Mouse (Mus musculus) neural tube, embryonic 15.5 days (tissue): ENCODE data around the gene Rpl36. TPM values are rescaled to one million over a fixed set of nuclear protein-coding genes. Genes with fewer than 3 reads are reported as not detected.
A peak's percentile ranks its signal among the peaks of the same experiment; 100 is the strongest.

Source experiments
- ATAC-seq: fragments of 200-750 bp; cut with Nextera tagmentation; 2 replicates; pipeline ENCODE4 v1.8.0; 2017; ENCODE audit warnings: mild to moderate bottlenecking, moderate TSS enrichment, moderate library complexity; ENCODE audit not compliant: low FRiP score
- H3K27ac ChIP-seq: fragments of 300-500 bp; sonication (generic); replicated peaks from 2 replicates; pipeline ENCODE4 v1.5.1; 2015; ENCODE audit warnings: mild to moderate bottlenecking, inconsistent platforms
- H3K27me3 ChIP-seq: fragments of 300-500 bp; sonication (generic); replicated peaks from 2 replicates; pipeline ENCODE4 v1.6.1; 2015; ENCODE audit warnings: inconsistent platforms
- H3K36me3 ChIP-seq: fragments of 300-500 bp; sonication (generic); 2 replicates; pipeline ENCODE4 v1.6.1; 2015; ENCODE audit warnings: inconsistent platforms
- H3K4me1 ChIP-seq: fragments of 300-500 bp; sonication (generic); 2 replicates; pipeline ENCODE4 v1.6.1; 2015; ENCODE audit warnings: inconsistent platforms
- H3K4me2 ChIP-seq: fragments of 300-500 bp; sonication (generic); 2 replicates; pipeline ENCODE4 v1.6.1; 2015; ENCODE audit warnings: inconsistent platforms, mild to moderate bottlenecking, moderate library complexity
- H3K4me3 ChIP-seq: fragments of 300-500 bp; sonication (generic); replicated peaks from 2 replicates; pipeline ENCODE4 v1.5.1; 2015; ENCODE audit warnings: mild to moderate bottlenecking, inconsistent platforms
- H3K9ac ChIP-seq: fragments of 300-500 bp; sonication (generic); replicated peaks from 2 replicates; pipeline ENCODE4 v1.6.1; 2015; ENCODE audit warnings: mild to moderate bottlenecking, inconsistent platforms
- H3K9me3 ChIP-seq: fragments of 300-500 bp; sonication (generic); replicated peaks from 2 replicates; pipeline ENCODE4 v1.6.1; 2016; ENCODE audit warnings: inconsistent platforms
- WGBS: fragments of 180-500 bp; shearing (Covaris S2); methylation state at CpG from one replicate; pipeline ENCODE4 v1.1.7; 2015; ENCODE audit warnings: mixed read lengths; 5-methylcytosine and 5-hydroxymethylcytosine counted together
- polyA plus RNA-seq: library from polyadenylated mRNA; unstranded; fragments of >200 nt; fragmentation: Nextera tagmentation; extraction: Ambion mirVana; gene quantifications from 2 replicates; pipeline ENCODE4 v1.2.1, GENCODE M21; 2015

Gene Rpl36
- polyA plus RNA-seq = 1,028 and 1,172 TPM in 2 replicates

DNA sequence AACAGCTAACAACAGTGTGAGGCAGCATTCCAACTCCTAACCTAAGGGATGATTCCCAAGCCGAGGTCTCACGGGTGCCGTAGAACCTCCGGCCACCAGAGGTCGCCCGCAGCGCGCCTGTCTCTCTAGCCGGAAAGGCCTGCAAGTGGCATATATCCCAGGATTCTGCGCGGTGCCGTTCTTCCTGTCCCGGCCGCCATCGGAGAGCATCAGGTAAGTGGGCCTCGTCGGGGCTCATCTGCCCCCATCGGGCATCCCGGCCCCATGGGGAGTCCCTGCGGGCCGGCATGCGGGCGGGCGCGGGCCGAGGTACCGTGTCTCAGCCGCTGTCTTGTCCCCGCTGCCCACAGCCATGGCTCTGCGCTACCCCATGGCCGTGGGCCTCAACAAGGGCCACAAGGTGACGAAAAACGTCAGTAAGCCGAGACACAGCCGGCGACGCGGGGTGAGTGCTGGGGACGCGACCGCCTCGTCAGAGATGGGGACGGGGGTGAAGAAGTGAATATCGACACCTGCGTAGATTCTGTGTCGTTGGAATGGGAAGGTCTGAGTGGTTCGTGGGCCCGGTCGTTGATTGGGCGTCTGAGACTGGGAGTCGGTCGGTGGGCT lies at the start of gene Rpl36:
Gene Rpl36, plus strand, starts transcription at position 181 of the 609 bp plus-strand sequence.
- Histone ChIP-seq H3K36me3 (peaks cover 29% of the 10 kb centered on the region), H3K27ac (peak within 1 kb of the TSS; percentile 93), H3K4me2 (peak within 1 kb of the TSS; percentile 68), H3K4me3 (peak within 1 kb of the TSS; percentile 66), H3K27me3 (no peaks in the 10 kb centered on the region), H3K9ac (peak within 1 kb of the TSS; percentile 70), H3K9me3 (no peaks in the 10 kb centered on the region), H3K4me1 (peaks cover 58% of the 10 kb centered on the region)
- ATAC-seq = peak; percentile 61
- under 1% methylated on average over 50 of the region's 52 CpGs for WGBS

DNA sequence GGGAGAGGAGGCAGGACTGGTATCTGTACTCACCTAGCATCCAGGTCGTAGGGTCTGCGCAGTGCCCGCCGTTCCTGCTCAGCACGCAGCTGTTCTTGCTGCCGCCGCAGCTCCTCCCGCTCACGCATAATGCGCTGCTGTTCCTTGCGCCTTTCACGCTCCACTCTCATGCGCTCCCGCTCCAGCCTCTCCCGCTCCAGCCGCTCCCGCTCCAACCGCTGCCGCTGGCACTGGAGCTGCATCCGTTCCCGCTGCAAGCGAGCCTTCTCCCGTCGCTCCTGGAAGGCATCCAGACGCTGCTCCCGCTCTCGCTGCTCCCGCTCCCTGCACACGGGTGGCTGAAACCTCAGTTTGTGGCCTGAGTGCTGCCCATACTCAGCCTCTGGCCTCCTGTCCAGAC lies 46.9 kb upstream of the Rpl36 start:
- ATAC-seq = no peak
- no peak overlapping the region for H3K27ac ChIP-seq
- WGBS = 93% methylated on average over 29 of the region's 29 CpGs

DNA sequence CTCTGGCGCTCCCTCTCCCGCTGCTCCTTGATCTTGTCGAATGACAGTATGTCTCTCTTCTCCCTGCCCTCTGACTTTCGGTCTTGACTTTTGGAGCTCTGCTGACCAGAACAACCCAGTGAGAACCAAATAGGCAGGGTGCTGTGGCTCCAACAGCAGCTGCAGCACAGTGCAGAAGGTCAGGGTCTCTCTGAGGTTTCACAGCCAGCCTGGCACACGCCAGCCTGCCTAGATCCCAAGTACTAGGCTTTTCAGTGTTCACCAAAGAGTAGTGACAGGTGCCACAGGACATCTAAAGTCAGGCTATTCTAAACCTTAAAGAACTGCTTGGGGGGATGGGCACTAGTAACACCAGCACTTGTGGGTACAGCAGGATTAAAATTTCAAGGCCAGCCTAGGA lies 46.3 kb upstream of the Rpl36 start:
- H3K4me2 ChIP-seq = no peak overlapping the region
- H3K9me3 ChIP-seq = no peaks in the 10 kb centered on the region
- H3K9ac ChIP-seq = no peak overlapping the region
- no peaks in the 10 kb centered on the region for H3K4me1 ChIP-seq
- H3K4me3 ChIP-seq = no peak overlapping the region
- no peak for ATAC-seq
- H3K27ac ChIP-seq = no peak overlapping the region
- H3K27me3 ChIP-seq = no peaks in the 10 kb centered on the region
- H3K36me3 ChIP-seq = peaks cover 99% of the 10 kb centered on the region
- WGBS = 91% methylated on average over 5 of the region's 5 CpGs

More for the DNA sequence above, 46.9 kb upstream of the Rpl36 start:
- H3K4me3 ChIP-seq = no peak overlapping the region
- H3K9ac ChIP-seq = no peak overlapping the region
- no peaks in the 10 kb centered on the region for H3K4me1 ChIP-seq
- H3K4me2 ChIP-seq = no peak overlapping the region
- H3K27me3 ChIP-seq = no peaks in the 10 kb centered on the region
- peaks cover 99% of the 10 kb centered on the region for H3K36me3 ChIP-seq
- no peaks in the 10 kb centered on the region for H3K9me3 ChIP-seq

DNA sequence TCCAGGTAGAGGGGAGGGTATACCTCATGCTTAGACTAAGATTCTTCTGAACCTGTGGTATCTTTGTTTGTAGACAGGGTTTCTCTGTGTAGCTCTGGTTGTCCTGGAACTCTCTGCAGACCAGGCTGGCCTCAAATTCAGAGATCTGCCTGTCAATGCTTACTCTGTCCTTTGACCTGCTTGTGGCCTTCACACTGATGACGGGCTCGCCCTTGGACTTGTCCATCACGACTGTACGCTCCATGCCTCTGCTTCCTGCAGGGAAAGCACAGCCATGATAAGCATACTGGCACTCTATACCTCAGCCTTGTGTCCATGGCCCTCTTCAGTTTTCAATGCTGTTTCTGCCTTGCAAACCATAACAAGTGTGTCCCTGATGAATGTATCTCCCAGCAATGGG lies 45.8 kb upstream of the Rpl36 start:
- WGBS = 98% methylated on average over 4 of the region's 4 CpGs
- no peaks in the 10 kb centered on the region for H3K9me3 ChIP-seq
- H3K9ac ChIP-seq = no peak overlapping the region
- peaks cover 99% of the 10 kb centered on the region for H3K36me3 ChIP-seq
- H3K27ac ChIP-seq = no peak overlapping the region
- no peak for ATAC-seq
- no peak overlapping the region for H3K4me3 ChIP-seq
- no peaks in the 10 kb centered on the region for H3K27me3 ChIP-seq
- H3K4me2 ChIP-seq = no peak overlapping the region
- H3K4me1 ChIP-seq = no peaks in the 10 kb centered on the region; the same call in 1 of the 2 replicates

DNA sequence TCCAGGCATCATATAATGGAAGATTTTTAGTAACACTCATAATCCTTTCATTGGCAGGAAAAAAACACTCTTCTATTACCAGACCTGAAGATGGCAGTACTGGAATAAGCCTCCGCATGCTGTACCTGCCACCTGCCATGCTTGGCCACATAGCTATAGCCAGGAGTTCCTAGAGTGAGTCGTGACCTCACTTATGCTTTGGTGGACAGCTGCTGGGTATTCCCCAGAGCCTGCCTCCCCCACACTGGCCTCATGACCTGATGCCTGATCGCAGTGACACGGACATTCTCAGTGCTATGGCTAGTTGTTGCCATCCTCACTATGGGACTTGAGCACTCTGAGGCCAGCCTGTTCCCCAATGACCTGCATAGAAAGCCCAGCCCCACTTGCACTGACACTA lies 42.9 kb upstream of the Rpl36 start:
- no peaks in the 10 kb centered on the region; the same call in 1 of the 2 replicates for H3K4me1 ChIP-seq
- H3K9me3 ChIP-seq = no peaks in the 10 kb centered on the region
- no peaks in the 10 kb centered on the region for H3K27me3 ChIP-seq
- WGBS = 92% methylated on average over 4 of the region's 4 CpGs
- H3K36me3 ChIP-seq = peaks cover 97% of the 10 kb centered on the region
- H3K27ac ChIP-seq = no peak overlapping the region
- no peak overlapping the region for H3K4me3 ChIP-seq
- no peak for ATAC-seq
- H3K4me2 ChIP-seq = no peak overlapping the region
- H3K9ac ChIP-seq = no peak overlapping the region

DNA sequence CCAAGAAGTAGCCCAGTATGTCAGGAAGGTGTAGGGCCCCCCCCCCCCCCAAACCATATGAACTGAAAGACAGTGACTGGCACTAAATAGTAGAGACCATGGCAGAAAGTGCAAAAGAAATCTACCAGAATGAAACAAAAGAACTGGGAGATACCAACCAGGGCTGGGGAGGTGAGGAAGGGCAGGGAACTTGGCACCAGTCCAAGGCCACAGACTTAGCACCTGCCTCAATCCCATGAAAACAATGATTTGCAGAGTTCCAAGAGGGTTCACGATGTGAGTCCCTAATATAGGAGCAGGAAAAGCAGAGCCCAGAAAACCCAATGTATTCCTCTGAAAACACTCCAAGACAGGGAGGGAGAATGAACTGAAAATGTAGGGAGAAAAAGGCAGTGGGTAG lies 41.1 kb upstream of the Rpl36 start:
- Histone ChIP-seq H3K4me1 (no peaks in the 10 kb centered on the region; the same call in 1 of the 2 replicates), H3K36me3 (peaks cover 90% of the 10 kb centered on the region), H3K9ac (no peak overlapping the region), H3K27ac (no peak overlapping the region), H3K4me3 (no peak overlapping the region), H3K4me2 (no peak overlapping the region), H3K9me3 (no peaks in the 10 kb centered on the region), H3K27me3 (no peaks in the 10 kb centered on the region)
- WGBS = 17% methylated on average over 1 of the region's 1 CpGs
- no peak for ATAC-seq

DNA sequence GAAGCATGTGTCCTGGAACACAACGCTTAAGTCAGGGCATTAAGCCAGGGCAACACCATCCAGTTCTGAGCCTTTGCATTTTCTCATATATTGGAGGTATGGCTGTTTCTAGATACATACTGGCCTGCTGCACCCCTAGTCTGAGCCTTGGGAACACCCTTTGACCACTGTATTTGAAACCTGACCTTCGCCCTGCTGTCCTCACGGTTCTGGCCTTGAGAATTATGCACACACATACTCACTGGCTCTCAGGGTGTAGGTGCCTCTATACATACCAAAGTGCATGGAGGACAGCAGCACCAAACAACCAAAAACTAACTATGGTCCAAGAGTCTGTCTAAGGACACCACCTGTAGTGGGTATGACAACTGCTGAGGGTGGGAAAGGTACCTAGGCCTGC lies 40.3 kb upstream of the Rpl36 start:
- H3K4me2 ChIP-seq = no peak overlapping the region
- no peak overlapping the region for H3K9ac ChIP-seq
- no peak overlapping the region for H3K4me3 ChIP-seq
- H3K27me3 ChIP-seq = no peaks in the 10 kb centered on the region
- H3K4me1 ChIP-seq = no peaks in the 10 kb centered on the region; the same call in 1 of the 2 replicates
- WGBS = 87% methylated on average over 3 of the region's 3 CpGs
- ATAC-seq = no peak
- H3K36me3 ChIP-seq = peaks cover 90% of the 10 kb centered on the region
- no peaks in the 10 kb centered on the region for H3K9me3 ChIP-seq
- no peak overlapping the region for H3K27ac ChIP-seq

DNA sequence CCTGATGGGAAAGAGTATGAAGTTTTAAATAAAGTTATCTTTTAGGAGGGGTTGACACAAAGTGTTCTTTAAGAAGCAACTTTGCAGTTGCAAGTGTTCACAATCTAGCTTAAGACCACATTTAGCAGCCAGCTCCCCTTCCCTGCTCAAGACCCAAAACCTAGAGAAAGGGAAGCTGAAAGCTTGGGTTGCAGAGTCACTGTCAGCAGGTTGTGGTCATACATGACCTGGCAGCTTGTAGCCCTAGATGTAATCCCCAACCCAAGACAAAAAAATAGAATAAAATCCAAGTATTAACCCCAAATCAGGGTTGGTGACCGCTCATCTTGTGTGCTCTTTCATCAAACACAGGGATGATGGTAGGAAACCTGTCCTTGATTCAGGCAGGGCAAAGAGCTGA lies 30.1 kb upstream of the Rpl36 start:
- Histone ChIP-seq H3K9ac (peak overlapping the region; percentile 87), H3K27me3 (no peaks in the 10 kb centered on the region), H3K4me3 (peak overlapping the region; percentile 88), H3K36me3 (peaks cover 52% of the 10 kb centered on the region), H3K4me2 (peak overlapping the region; percentile 92), H3K4me1 (peaks cover 56% of the 10 kb centered on the region), H3K27ac (peak overlapping the region; percentile 95; the same call in 1 of the 2 replicates), H3K9me3 (no peaks in the 10 kb centered on the region)
- no peak for ATAC-seq
- WGBS = 86% methylated on average over 1 of the region's 1 CpGs

DNA sequence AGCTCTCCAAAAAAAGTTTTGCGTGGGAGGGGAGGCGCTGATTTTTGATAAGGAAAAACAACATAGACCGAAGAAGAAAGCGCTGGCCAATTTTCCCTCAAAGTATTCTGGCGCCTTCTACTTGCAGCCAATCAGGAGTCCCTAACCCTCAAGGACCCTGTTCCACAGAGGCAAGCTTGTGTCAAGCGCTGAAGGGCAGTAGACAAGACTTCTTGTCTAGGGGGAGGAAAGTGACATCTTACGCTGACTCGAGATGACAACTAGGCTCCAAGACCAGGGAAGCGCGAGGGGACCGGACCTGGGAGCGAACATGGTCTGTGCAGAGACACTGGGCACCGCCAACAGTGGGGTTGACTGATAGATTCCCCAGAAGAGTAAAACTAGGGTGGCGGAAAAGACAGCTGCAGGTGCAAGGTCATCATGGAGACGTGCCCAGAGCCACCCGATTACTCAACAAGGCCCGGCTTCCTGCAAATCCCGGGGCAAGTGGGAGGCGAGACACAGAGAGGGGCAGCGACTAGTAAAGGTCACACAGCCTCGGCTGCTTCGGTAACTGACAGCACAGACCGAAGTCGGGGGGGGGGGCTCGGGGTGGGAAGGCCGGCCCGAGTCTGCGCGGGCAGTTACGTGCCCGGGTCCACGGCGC lies 29.5 kb upstream of the Rpl36 start:
- WGBS = 5% methylated on average over 33 of the region's 33 CpGs
- Histone ChIP-seq H3K36me3 (peaks cover 51% of the 10 kb centered on the region), H3K9me3 (no peaks in the 10 kb centered on the region), H3K9ac (peak overlapping the region; percentile 87), H3K27me3 (no peaks in the 10 kb centered on the region), H3K4me2 (peak overlapping the region; percentile 92), H3K4me1 (peaks cover 62% of the 10 kb centered on the region), H3K4me3 (peak overlapping the region; percentile 88), H3K27ac (peak overlapping the region; percentile 95)
- ATAC-seq = peak; percentile 0; the same call in 1 of the 2 replicates

DNA sequence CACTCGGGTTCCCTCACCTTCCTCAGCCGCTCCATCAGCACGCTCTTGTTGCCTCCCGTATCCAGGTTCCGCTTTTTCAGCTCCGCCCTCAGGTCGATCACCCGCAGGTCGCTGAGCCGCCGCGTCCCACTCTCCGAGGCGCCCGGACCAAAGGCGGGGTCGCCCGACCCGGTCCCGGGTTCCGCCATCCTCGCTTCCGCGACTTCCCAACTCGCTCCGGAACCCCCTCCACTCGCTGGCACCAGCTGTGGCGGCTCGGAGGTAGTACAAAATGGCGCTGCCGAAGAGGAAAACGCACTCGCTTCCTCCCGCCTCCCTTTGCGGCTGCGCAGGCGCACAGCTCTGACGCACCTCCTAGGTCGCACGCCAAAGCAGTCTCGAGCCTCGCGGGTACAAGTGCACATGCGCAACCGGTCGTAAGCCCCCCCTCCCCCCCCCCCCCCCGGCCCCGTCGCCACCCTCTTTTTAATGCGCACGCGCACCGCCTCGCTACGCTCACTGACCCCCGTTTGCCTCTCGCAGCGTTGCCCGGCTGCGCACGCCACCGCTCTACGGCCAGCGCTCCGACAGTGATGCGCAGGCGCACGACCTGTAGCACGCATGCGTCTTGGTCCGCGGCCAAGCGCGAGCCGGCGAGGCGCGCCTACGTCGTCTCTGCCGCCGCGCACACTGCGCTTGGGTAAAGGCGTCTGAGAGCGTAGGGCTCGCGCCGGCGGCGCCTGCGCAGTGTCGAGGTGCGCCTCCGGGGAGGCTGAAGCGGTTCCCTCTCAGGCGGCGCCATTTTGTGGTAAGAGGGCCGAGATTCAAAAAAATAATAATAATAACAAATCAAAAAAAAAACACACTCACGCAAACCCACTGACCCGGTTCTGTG lies 28.7 kb upstream of the Rpl36 start, which contains the start of the genes Safb2 and Safb:
Gene Safb2, minus strand, starts transcription at position 329 of the 874 bp plus-strand sequence.
Gene Safb, plus strand, starts transcription at position 569 of the 874 bp plus-strand sequence.
- peak within 1 kb of the TSS; percentile 88 for H3K4me3 ChIP-seq
- ATAC-seq = peak; percentile 95
- no peaks in the 10 kb centered on the region for H3K27me3 ChIP-seq
- H3K9me3 ChIP-seq = no peaks in the 10 kb centered on the region
- peak within 1 kb of the TSS; percentile 87 for H3K9ac ChIP-seq
- peaks cover 65% of the 10 kb centered on the region for H3K4me1 ChIP-seq
- H3K4me2 ChIP-seq = peak within 1 kb of the TSS; percentile 92
- peak within 1 kb of the TSS; percentile 95 for H3K27ac ChIP-seq
- under 1% methylated on average over 93 of the region's 101 CpGs for WGBS
- H3K36me3 ChIP-seq = peaks cover 51% of the 10 kb centered on the region

DNA sequence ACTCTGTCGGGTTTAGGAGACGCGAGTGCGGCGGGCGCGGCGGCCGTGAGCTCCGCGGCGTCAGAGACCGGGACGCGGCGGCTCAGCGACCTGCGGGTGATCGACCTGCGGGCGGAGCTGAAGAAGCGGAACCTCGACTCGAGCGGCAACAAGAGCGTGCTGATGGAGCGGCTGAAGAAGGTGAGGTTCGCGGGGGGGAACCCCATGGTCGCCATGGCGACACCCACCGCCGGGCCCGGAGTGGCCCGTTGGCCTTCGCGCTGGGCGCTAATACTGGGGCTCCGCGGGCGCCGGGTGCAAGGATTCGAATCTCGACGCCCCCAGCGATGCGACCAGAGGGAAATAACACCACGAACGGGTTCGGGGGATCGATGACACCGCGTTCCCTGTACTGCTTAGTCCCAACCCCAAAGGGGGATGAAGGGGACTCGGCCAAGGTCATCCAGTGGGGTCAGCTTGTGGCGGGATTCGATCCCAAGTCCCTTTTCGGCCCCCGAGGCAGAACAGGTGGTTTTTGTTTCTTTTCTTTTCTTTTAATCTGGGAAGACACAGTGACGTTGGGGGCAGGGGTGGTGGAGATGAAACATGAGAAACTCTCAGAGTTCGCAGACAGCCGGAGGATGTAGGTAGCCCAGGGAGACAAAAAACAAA lies 27.9 kb upstream of the Rpl36 start:
- peak; percentile 8 for ATAC-seq
- peak overlapping the region; percentile 88 for H3K4me2 ChIP-seq
- no peaks in the 10 kb centered on the region for H3K9me3 ChIP-seq
- H3K4me3 ChIP-seq = peak overlapping the region; percentile 71
- peak overlapping the region; percentile 86 for H3K9ac ChIP-seq
- WGBS = under 1% methylated on average over 61 of the region's 61 CpGs
- peaks cover 51% of the 10 kb centered on the region for H3K36me3 ChIP-seq
- H3K27ac ChIP-seq = peak overlapping the region; percentile 95
- H3K27me3 ChIP-seq = no peaks in the 10 kb centered on the region
- peaks cover 67% of the 10 kb centered on the region for H3K4me1 ChIP-seq
